Mouse (Mus musculus) cortical plate, adult 2 months (tissue): Measurements from ENCODE around the gene Tk2.
A peak's percentile ranks its signal among the peaks of the same experiment; 100 is the strongest.

Source experiments
- CTCF ChIP-seq: fragments of 200-500 bp; IDR thresholded peaks from 2 replicates; pipeline ENCODE4 v1.5.1; 2011; ENCODE audit warnings: mild to moderate bottlenecking, control low read depth, low read length; ENCODE audit not compliant: insufficient read depth; ENCODE audit errors: extremely low read depth
- POLR2A ChIP-seq: fragments of 200-500 bp; IDR thresholded peaks from 2 replicates; pipeline ENCODE4 v1.6.1; 2011; ENCODE audit warnings: mild to moderate bottlenecking, low read length, control low read depth; ENCODE audit not compliant: insufficient read depth; ENCODE audit errors: extremely low read depth

GRCm38 (mm10) chr8:104219079-104219478 is 29.3 kb downstream of the Tk2 start:
- peak; percentile 45; the same call in 1 of the 2 replicates for TF ChIP-seq CTCF
- no peak for TF ChIP-seq POLR2A
